10 mouse cellular contexts compared by ENCODE assay signal in genomic region chr19:5871683-5872082, GRCm38 (mm10). TPM values are rescaled to one million over a fixed set of nuclear protein-coding genes. Genes with fewer than 3 reads are reported as not detected.
DNase-seq lines count a peak whose midpoint lies in the region; ATAC-seq lines count a peak whose summit lies in the region.
"Had no signal": no experiment of that assay in that cellular context is flagged by ENCODE, and none has a peak within 500 bp of the region (broad histone marks: within the 10 kb centered on the region; RNA-seq: fewer than 3 reads in every experiment).

No protein-coding gene starts in this region.

- WGBS in hindbrain, embryonic 10.5 days = 49% methylated on average over 6 of the region's 6 CpGs
- WGBS in hindbrain, embryonic 16.5 days = 58% methylated on average over 6 of the region's 6 CpGs
- 48% methylated on average over 6 of the region's 6 CpGs for WGBS in hindbrain, embryonic 12.5 days
- WGBS in midbrain, embryonic 12.5 days = 73% methylated on average over 6 of the region's 6 CpGs

- no peak for DNase-seq in hindbrain, embryonic 10.5 days (ENCODE audit: low spot score)
- DNase-seq in frontal cortex, postnatal 10 days (ENCODE audit: low spot score in 2 of 2) = no peak
- DNase-seq in retina, postnatal 1 day = no peak
- DNase-seq in spleen, postnatal 14 days (ENCODE audit: low spot score in 2 of 2) = no peak
- DNase-seq: gastrocnemius, postnatal 14 days had no signal

- H3K27ac ChIP-seq in hindbrain, embryonic 10.5 days = peak overlapping the region; percentile 88
- no peak overlapping the region for H3K27ac ChIP-seq in hindbrain, embryonic 16.5 days (ENCODE audit: low read depth, low read length)
- peak overlapping the region; percentile 50; the same call in 1 of the 2 replicates for H3K27ac ChIP-seq in brown adipose tissue, adult 24 weeks (replicated peaks; ENCODE audit: low read depth, low read length)
- peak overlapping the region; percentile 60 for H3K27ac ChIP-seq in hindbrain, embryonic 12.5 days
- peak overlapping the region; percentile 64 for H3K27ac ChIP-seq in midbrain, embryonic 12.5 days (replicated peaks)
- H3K27ac ChIP-seq: liver, embryonic 14.5 days had no signal

- H3K4me3 ChIP-seq in hindbrain, embryonic 10.5 days = peak overlapping the region; percentile 39
- no peak overlapping the region for H3K4me3 ChIP-seq in hindbrain, embryonic 16.5 days (ENCODE audit: low read length)
- H3K4me3 ChIP-seq in brown adipose tissue, adult 24 weeks (ENCODE audit: insufficient read depth, low read depth, low read length) = no peak overlapping the region
- no peak overlapping the region for H3K4me3 ChIP-seq in hindbrain, embryonic 12.5 days
- H3K4me3 ChIP-seq in midbrain, embryonic 12.5 days = no peak overlapping the region

- H3K4me2 ChIP-seq in hindbrain, embryonic 16.5 days (ENCODE audit: low read length) = no peak overlapping the region
- H3K4me2 ChIP-seq in hindbrain, embryonic 12.5 days (replicated peaks) = peak overlapping the region; percentile 35
- 0 out of 2 replicates have a peak overlapping the region, but pooled peaks have one; percentile 21 for H3K4me2 ChIP-seq in midbrain, embryonic 12.5 days (replicated peaks)

- no peaks in the 10 kb centered on the region; the same call in 1 of the 2 replicates for H3K27me3 ChIP-seq in hindbrain, embryonic 10.5 days (ENCODE audit: insufficient read depth, poor library complexity, severe bottlenecking)
- H3K27me3 ChIP-seq in hindbrain, embryonic 16.5 days (replicated peaks; ENCODE audit: control insufficient read depth, insufficient read depth, low read length) = no peaks in the 10 kb centered on the region
- no peaks in the 10 kb centered on the region for H3K27me3 ChIP-seq in hindbrain, embryonic 12.5 days
- no peaks in the 10 kb centered on the region for H3K27me3 ChIP-seq in midbrain, embryonic 12.5 days

- H3K4me1 ChIP-seq in hindbrain, embryonic 10.5 days (replicated peaks) = peaks cover 55% of the 10 kb centered on the region
- H3K4me1 ChIP-seq in hindbrain, embryonic 16.5 days (ENCODE audit: control insufficient read depth, insufficient read depth, low read depth, low read length) = peaks cover 17% of the 10 kb centered on the region
- H3K4me1 ChIP-seq in brown adipose tissue, adult 24 weeks (ENCODE audit: control insufficient read depth, insufficient read depth, insufficient read length, low read length) = peaks cover 10% of the 10 kb centered on the region
- H3K4me1 ChIP-seq in hindbrain, embryonic 12.5 days = peaks cover 32% of the 10 kb centered on the region
- peaks cover 31% of the 10 kb centered on the region for H3K4me1 ChIP-seq in midbrain, embryonic 12.5 days

- ATAC-seq in hindbrain, embryonic 16.5 days = no peak
- no peak for ATAC-seq in hindbrain, embryonic 12.5 days (ENCODE audit: low FRiP score)
- ATAC-seq in midbrain, embryonic 12.5 days (ENCODE audit: low FRiP score, low read depth) = no peak

- no peaks in the 10 kb centered on the region for H3K9me3 ChIP-seq in hindbrain, embryonic 10.5 days
- H3K9me3 ChIP-seq in hindbrain, embryonic 16.5 days (ENCODE audit: control insufficient read depth, low read length) = no peaks in the 10 kb centered on the region
- no peaks in the 10 kb centered on the region for H3K9me3 ChIP-seq in hindbrain, embryonic 12.5 days (replicated peaks)
- H3K9me3 ChIP-seq in midbrain, embryonic 12.5 days = no peaks in the 10 kb centered on the region

- no peak overlapping the region for H3K9ac ChIP-seq in hindbrain, embryonic 16.5 days (ENCODE audit: low read depth, low read length)
- H3K9ac ChIP-seq in hindbrain, embryonic 12.5 days = peak overlapping the region; percentile 54
- 0 out of 2 replicates have a peak overlapping the region, but pooled peaks have one; percentile 39 for H3K9ac ChIP-seq in midbrain, embryonic 12.5 days (replicated peaks)
- H3K9ac ChIP-seq: liver, embryonic 14.5 days had no signal

- peaks cover 57% of the 10 kb centered on the region for H3K36me3 ChIP-seq in hindbrain, embryonic 10.5 days
- H3K36me3 ChIP-seq in hindbrain, embryonic 16.5 days (ENCODE audit: control insufficient read depth, insufficient read depth, low read length) = no peaks in the 10 kb centered on the region; the same call in 1 of the 2 replicates
- peaks cover 32% of the 10 kb centered on the region for H3K36me3 ChIP-seq in hindbrain, embryonic 12.5 days
- peaks cover 41% of the 10 kb centered on the region for H3K36me3 ChIP-seq in midbrain, embryonic 12.5 days

RNA-seq across cellular contexts. Expression of gene Frmd8, which starts 3.4 kb away (rescaled TPM):
- polyA plus RNA-seq in hindbrain, embryonic 10.5 days (2016; fragmentation: Nextera tagmentation; extraction: Ambion mirVana) = 37.2 and 37.8 TPM in 2 replicates
- 18.1 and 20.1 TPM in 2 replicates for polyA plus RNA-seq in hindbrain, embryonic 16.5 days (2015; fragmentation: Nextera tagmentation; extraction: Ambion mirVana)
- 6.6 and 7.0 TPM in 2 replicates for polyA plus RNA-seq in brown adipose tissue, adult 24 weeks (2012; ENCODE audit: insufficient read depth, insufficient read length, missing spikeins)
- 28.7 and 29.9 TPM in 2 replicates for polyA plus RNA-seq in hindbrain, embryonic 12.5 days (2016; fragmentation: Nextera tagmentation; extraction: Ambion mirVana)
- 22.3 and 24.8 TPM in 2 replicates for polyA plus RNA-seq in midbrain, embryonic 12.5 days (2016; fragmentation: Nextera tagmentation; extraction: Ambion mirVana)

RNA-seq across cellular contexts. Expression of gene Slc25a45, which starts 5.9 kb away (rescaled TPM):
- 2.8 TPM in 2 replicates for polyA plus RNA-seq in hindbrain, embryonic 10.5 days (2016; fragmentation: Nextera tagmentation; extraction: Ambion mirVana)
- polyA plus RNA-seq in hindbrain, embryonic 16.5 days (2015; fragmentation: Nextera tagmentation; extraction: Ambion mirVana) = 2.2 and 2.6 TPM in 2 replicates
- 2.3 and 2.4 TPM in 2 replicates for polyA plus RNA-seq in brown adipose tissue, adult 24 weeks (2012; ENCODE audit: insufficient read depth, insufficient read length, missing spikeins)
- 2.0 and 2.2 TPM in 2 replicates for polyA plus RNA-seq in hindbrain, embryonic 12.5 days (2016; fragmentation: Nextera tagmentation; extraction: Ambion mirVana)
- 1.9 and 3.4 TPM in 2 replicates for polyA plus RNA-seq in midbrain, embryonic 12.5 days (2016; fragmentation: Nextera tagmentation; extraction: Ambion mirVana)

RNA-seq across cellular contexts. Expression of gene Tigd3, which starts 22.3 kb away (rescaled TPM):
- polyA plus RNA-seq in hindbrain, embryonic 10.5 days (2016; fragmentation: Nextera tagmentation; extraction: Ambion mirVana) = 9.9 and 11.3 TPM in 2 replicates
- 10.0 and 10.2 TPM in 2 replicates for polyA plus RNA-seq in hindbrain, embryonic 16.5 days (2015; fragmentation: Nextera tagmentation; extraction: Ambion mirVana)
- polyA plus RNA-seq in brown adipose tissue, adult 24 weeks (2012; ENCODE audit: insufficient read depth, insufficient read length, missing spikeins) = not detected in 2 replicates
- 11.0 and 11.3 TPM in 2 replicates for polyA plus RNA-seq in hindbrain, embryonic 12.5 days (2016; fragmentation: Nextera tagmentation; extraction: Ambion mirVana)
- polyA plus RNA-seq in midbrain, embryonic 12.5 days (2016; fragmentation: Nextera tagmentation; extraction: Ambion mirVana) = 11.1 and 11.4 TPM in 2 replicates

RNA-seq across cellular contexts. Expression of gene Dpf2, which starts 41.1 kb away (rescaled TPM):
- polyA plus RNA-seq in hindbrain, embryonic 10.5 days (2016; fragmentation: Nextera tagmentation; extraction: Ambion mirVana) = 225 TPM in 2 replicates
- 94.0 and 117 TPM in 2 replicates for polyA plus RNA-seq in hindbrain, embryonic 16.5 days (2015; fragmentation: Nextera tagmentation; extraction: Ambion mirVana)
- polyA plus RNA-seq in brown adipose tissue, adult 24 weeks (2012; ENCODE audit: insufficient read depth, insufficient read length, missing spikeins) = 22.6 and 36.6 TPM in 2 replicates
- polyA plus RNA-seq in hindbrain, embryonic 12.5 days (2016; fragmentation: Nextera tagmentation; extraction: Ambion mirVana) = 161 and 177 TPM in 2 replicates
- 171 and 185 TPM in 2 replicates for polyA plus RNA-seq in midbrain, embryonic 12.5 days (2016; fragmentation: Nextera tagmentation; extraction: Ambion mirVana)

RNA-seq across cellular contexts. Expression of gene Cdc42ep2, which starts 52.9 kb away (rescaled TPM):
- 2.0 and 2.9 TPM in 2 replicates for polyA plus RNA-seq in hindbrain, embryonic 10.5 days (2016; fragmentation: Nextera tagmentation; extraction: Ambion mirVana)
- polyA plus RNA-seq in hindbrain, embryonic 16.5 days (2015; fragmentation: Nextera tagmentation; extraction: Ambion mirVana) = 22.2 and 23.4 TPM in 2 replicates
- 4.0 and 5.4 TPM in 2 replicates for polyA plus RNA-seq in brown adipose tissue, adult 24 weeks (2012; ENCODE audit: insufficient read depth, insufficient read length, missing spikeins)
- 5.1 and 6.1 TPM in 2 replicates for polyA plus RNA-seq in hindbrain, embryonic 12.5 days (2016; fragmentation: Nextera tagmentation; extraction: Ambion mirVana)
- polyA plus RNA-seq in midbrain, embryonic 12.5 days (2016; fragmentation: Nextera tagmentation; extraction: Ambion mirVana) = 3.6 and 3.8 TPM in 2 replicates
